Mouse (Mus musculus) granulocyte monocyte progenitor cell, adult 5-6 weeks (primary cell): ENCODE data around the gene Disp3. TPM values are rescaled to one million over a fixed set of nuclear protein-coding genes. Genes with fewer than 3 reads are reported as not detected.

Source experiments
- ATAC-seq: replicated peaks from 2 replicates; pipeline ENCODE4 v1.8.0; 2016; ENCODE audit warnings: mild to moderate bottlenecking, moderate TSS enrichment, inconsistent platforms; ENCODE audit not compliant: poor library complexity, severe bottlenecking
- total RNA-seq, 2 experiments: library from RNA; stranded (forward) in 1 of 2; stranded (reverse) in 1 of 2; fragments of 200-712, 200-1000 nt in 1 of 2; fragments of >200 nt in 1 of 2; fragmentation: Nextera tagmentation in 1 of 2; gene quantifications; 2 replicates each; pipeline ENCODE4 v1.2.3; 2014 to 2017

Disp3 gene
- total RNA-seq, 2 experiments from 2014 or later: not detected

- ATAC-seq: no peak
These were observed 4.1 kb upstream of the Disp3 start for GRCm38 (mm10) chr4:148291849-148292248.

- no peak for ATAC-seq
These were observed 3.3 kb upstream of the Disp3 start for GRCm38 (mm10) chr4:148291080-148291479.

- peak; percentile 95 for ATAC-seq
These were observed 337 bp upstream of the Disp3 start for GRCm38 (mm10) chr4:148288055-148288549.

- no peak for ATAC-seq
These were observed 724 bp downstream of the Disp3 start for GRCm38 (mm10) chr4:148287041-148287440.

DNA sequence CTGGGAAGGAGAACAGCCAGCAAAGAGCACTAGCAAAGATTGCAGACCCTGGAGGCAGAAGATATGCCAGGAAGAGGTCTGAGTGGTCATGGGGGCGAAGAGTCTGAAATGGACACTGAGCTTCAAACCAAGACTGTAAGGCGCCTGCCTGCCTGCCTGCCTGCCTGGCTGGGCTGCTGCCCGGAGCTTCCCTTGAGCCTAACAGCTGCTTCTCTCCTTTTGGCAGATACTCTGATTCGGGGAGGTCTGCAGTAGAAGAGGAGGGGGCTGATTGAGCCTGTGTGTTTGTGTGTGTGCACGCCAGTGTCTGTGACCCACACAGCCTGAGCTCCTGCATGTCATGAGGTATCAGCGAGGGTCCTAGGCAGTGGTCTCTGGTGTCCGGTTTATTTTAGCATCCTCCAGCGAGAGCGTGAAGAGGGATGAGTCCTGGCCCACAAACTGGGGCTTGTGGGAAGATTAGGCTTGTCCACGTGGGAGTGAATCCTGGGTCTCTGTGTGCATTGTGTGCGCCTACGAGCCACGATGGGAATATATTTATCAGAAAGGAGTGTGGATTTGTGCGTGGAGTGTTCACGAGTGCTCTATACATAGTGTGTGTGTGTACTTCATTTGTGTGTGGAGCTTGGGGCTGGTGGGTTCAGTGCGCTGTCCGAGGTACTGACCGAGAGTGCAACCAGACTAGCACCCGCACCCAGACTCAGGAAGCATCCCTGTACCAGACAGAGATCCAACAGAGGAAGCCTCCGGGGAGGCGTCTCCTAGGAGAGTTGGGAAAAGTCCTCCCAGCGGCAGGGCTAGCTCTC lies 1.3 kb downstream of the Disp3 start:
- ATAC-seq: peak; percentile 49

DNA sequence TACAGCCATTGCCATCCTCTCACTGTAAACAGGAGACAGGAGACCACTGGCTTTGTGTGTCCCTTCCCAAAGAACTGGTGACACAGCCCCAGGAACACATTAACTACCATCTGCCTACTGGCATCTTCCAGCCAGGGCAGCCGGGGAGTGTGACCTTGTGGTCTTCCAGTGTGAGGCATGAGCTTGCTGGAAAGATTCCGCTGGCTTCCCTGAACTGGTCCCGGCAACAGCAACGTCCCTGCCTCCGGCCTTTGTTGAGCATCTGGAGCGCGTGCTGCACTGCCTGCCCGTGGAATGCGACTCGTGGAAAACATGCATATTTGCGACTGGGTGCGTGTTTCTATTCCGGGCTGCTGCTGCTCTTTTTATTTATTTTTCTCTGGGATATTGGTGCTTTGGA lies 3.5 kb downstream of the Disp3 start:
- no peak for ATAC-seq

- ATAC-seq: no peak
These were observed 10.8 kb downstream of the Disp3 start for GRCm38 (mm10) chr4:148276816-148277491.

DNA sequence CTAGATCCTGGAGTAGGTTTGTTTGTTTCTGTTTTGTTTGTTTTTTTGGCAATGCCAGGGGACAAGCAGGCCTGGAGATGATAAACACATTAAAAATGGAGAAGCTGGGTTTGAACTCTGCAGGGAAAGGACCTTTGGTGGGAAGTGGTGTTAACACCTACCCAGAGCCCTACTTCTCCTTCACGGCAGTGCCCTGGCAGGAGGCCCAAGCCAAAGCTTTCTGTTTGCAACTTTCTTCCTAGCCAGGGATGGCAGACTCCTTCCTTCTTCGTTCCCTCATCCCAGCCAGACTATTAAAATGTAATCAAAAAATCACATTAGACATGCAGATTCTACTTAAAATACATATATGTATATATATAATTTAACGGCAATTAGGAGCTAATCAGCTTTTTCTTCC lies 13.1 kb downstream of the Disp3 start:
- no peak for ATAC-seq

GRCm38 (mm10) chr4:148273229-148273628 lies 14.5 kb downstream of the Disp3 start:
- no peak for ATAC-seq

- no peak for ATAC-seq
These were observed 16.1 kb downstream of the Disp3 start for GRCm38 (mm10) chr4:148271656-148272055.

- no peak for ATAC-seq
These were observed 20.7 kb downstream of the Disp3 start for GRCm38 (mm10) chr4:148266973-148267507.

DNA sequence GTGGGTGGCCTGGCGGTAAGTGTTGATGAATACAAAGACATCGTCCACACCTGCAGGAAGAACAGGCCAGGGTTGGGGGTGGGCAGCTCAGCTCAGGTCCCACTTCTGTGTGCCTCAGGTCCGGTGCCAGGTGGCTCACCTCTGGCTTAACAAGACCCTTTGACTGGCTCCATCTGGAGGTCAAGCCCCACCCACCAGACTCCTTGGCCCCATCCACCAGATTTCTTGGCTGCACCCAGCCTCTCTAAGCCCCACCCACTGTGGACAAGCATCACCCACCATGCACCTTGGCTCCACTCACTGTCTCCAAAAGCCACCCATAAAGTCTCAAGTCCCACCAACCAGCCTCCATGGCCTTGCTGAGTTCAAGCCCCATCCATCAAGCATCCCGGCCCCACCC lies 27.8 kb downstream of the Disp3 start:
- ATAC-seq: no peak

DNA sequence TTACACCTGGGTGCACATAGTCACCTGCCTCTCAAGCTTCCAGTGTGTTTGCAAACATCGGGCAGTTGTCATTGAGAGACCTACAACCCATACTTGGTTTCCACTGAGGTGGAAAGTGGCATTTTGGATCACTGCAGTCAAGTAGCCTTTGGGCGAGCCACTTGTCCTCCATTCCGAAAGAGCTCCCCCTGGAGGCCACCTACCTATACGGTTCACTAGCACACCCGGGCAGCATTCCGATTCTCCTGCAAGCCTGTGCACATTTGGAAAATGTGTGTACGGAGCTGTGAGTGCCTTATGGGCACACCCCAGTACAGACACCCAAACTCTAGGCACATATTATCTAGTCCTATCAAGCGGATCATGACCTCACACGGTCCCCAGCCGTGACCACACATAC lies 38.4 kb downstream of the Disp3 start:
- ATAC-seq: no peak

DNA sequence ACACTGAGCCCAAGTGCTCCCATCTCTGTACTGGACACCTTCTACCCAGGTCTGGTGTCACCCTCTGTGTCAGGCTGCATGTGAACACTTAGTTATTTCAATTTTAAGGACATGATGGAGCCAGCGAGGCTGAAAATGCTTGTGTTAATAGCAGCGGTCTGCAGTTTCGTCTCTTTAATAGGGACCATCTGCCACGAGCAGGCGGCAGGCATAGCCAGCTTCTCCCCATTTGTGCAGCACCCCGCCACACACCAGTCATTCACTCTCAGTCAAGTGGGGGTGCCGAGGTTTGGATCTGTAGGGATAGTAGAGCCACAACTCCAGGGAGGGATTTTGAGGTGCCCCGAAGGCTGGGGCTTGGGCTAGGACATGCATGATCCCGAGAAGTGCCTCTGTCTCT lies 47.4 kb downstream of the Disp3 start:
- no peak for ATAC-seq

DNA sequence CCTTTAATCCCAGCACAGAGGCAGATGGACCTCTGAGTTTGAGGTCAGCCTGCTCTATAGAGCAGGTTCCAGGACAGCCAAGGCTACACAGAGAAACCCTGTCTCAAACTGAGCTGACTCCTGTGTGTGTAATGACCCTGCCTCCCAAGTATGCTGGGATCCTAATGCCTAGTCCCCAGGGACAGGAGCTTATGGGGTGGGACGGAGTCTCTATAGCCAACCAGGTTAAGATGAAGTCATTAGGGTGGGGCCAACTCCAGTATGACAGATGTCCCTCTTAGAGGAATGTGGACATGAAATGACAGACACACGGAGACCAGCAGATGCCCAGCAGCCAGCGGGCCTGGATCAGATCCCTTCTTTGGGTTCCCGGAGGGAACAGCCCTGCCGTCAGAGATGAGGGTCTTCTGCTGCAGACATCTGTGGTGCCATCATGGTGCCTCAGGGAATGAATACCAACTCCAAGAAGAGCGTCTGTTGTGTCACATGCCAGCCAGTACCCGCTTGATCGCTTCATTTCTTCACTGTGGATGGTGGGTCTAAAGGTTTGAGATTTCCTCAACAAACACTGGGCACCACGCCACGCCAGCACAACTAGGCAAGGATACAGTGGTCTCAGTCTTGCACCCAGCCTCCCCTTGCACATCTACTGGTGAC lies 48.2 kb downstream of the Disp3 start:
- no peak for ATAC-seq

GRCm38 (mm10) chr4:148238919-148239318 lies 48.8 kb downstream of the Disp3 start:
- ATAC-seq: no peak

GRCm38 (mm10) chr4:148238218-148238617 lies 49.5 kb downstream of the Disp3 start:
- ATAC-seq: no peak

GRCm38 (mm10) chr4:148236664-148237063 lies 51.1 kb downstream of the Disp3 start:
- no peak for ATAC-seq

DNA sequence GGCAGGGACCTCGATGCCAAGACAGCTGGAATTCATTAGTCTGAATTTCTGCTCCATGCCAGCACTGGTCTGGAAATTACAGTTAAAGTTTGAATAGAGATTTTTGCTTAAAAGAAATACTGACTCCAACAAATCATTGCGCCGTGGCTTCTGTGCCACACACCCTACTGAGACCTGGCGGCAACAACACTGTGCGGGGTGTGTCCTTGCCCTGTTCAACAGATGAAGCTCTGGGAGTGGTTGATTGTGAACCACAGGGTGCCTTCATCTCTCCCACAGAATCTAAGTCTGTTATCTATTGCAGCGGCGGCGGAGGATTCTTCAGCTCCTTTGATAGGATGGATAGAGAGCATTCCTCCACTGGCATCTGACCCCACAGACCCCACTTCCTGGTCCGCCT lies 54.7 kb downstream of the Disp3 start:
- no peak for ATAC-seq

DNA sequence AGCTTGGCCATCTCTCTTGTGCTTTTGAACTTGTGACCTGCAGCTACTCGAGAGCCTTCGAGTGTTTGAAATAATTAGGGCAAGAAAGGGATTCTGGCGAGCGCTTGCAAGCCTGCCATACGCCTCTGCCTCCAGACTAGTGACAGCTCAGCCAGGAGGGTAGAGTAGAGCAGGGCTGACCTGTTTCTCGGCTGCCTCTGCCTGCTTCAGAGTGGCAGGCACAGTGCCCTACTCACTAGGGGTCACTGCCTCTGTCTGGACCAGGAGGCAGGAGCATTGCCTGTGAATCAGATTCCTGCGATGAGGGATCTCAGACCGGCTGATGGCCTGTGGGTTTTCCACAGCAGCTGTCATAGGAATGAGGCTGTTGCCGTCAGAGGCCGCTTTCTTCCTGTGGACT lies 55.1 kb downstream of the Disp3 start:
- ATAC-seq: no peak

DNA sequence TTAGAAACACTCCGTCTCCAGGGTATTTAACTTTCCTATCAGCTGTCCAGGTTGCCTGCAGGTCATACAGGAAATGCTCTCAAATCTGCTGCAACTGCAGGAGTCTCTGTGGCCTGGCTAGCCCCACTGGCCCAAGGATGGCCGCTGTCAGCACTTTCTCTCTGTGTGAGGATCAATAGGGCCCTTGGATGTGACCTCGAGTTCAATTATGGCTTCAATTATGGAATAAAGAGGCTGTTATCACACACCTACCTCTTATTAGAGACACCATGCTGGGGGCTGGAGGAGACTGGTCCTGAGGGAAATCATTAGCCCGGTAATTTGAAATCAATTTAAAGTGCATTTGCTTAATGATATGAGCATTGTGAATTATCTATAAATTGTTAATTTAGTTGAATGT lies 55.6 kb downstream of the Disp3 start:
- no peak for ATAC-seq
